Mouse (Mus musculus) duodenum, adult 2 months (tissue): ENCODE data around the gene Zfp354b. TPM values are rescaled to one million over a fixed set of nuclear protein-coding genes. Genes with fewer than 3 reads are reported as not detected.

Source experiments
- polyA plus RNA-seq: library from polyadenylated mRNA; depleted of rRNA; stranded (reverse); fragments of >200 nt; gene quantifications from 2 replicates; pipeline ENCODE4 v1.2.3, GENCODE M21; 2012; ENCODE audit warnings: low replicate concordance; rRNA removed

Zfp354b gene
- not detected in 2 replicates for polyA plus RNA-seq

GRCm38 (mm10) chr11:50931451-50931866 lies at the start of gene Zfp354b:
Gene Zfp354b (minus strand): TSS chr11:50931633.

GRCm38 (mm10) chr11:50966230-50966629 lies 34.8 kb upstream of the Zfp354b start, which contains the start of gene Olfr1378:
Gene Olfr1378 (plus strand): TSS chr11:50966530.

GRCm38 (mm10) chr11:50953665-50954064 lies 22.2 kb upstream of the Zfp354b start, which contains the start of gene Prop1:
Gene Prop1 (minus strand): TSS chr11:50953765.

GRCm38 (mm10) chr11:50943506-50943905 lies 12.1 kb upstream of the Zfp354b start, which contains the start of gene 4933414I15Rik:
Gene 4933414I15Rik (minus strand): TSS chr11:50943765.

DNA sequence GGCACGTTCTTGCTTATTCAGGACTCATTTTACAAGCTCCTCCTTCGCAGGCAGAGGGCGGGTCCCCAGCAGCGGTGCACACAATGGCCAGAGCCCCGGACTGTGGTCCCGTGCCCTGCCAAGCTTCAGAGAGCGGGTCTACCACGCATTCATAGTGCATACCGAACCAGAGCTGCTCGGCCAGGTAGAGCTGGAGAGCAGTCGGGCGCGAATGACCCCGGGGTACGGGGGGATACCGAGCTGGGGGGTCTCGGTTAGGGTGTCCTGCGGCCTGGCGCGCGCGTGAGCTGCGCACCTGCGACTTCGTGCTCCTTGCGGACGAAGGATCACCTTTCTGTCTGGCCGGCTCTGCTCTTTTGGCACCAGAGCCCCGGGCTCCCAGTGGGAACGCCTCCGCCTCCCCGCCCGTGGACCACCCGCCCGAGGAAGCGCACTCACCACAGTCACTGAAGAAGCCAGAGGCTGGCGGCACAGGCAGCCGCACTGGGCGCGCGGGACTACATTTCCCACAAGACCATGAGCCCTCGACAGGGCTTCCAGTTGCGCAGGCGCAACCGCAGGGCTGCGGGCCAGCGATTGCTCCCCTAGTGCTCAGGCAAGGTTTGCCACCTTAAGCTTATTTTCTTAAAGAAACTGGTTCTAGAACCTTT lies 15.6 kb downstream of the Zfp354b start, which contains the start of gene Zfp2:
Gene Zfp2, minus strand, starts transcription at position 495 of the 650 bp plus-strand sequence.

GRCm38 (mm10) chr11:50887390-50888128 lies 43.9 kb downstream of the Zfp354b start, which contains the start of gene Zfp454:
Gene Zfp454 (minus strand): TSS chr11:50887651.

Other genes with a start within 250 kb of the Zfp354b start
- 0.06 TPM in 2 replicates for gene Zfp354c, start 103.9 kb downstream of the Zfp354b start, polyA plus RNA-seq
- 0.04 TPM in 1 of 2 replicates, not detected in the other for gene Zfp879, start 90.1 kb downstream of the Zfp354b start, polyA plus RNA-seq
- not detected in 2 replicates for gene Grm6, start 80.9 kb downstream of the Zfp354b start, polyA plus RNA-seq
- gene Zfp454, start 44.0 kb downstream of the Zfp354b start, polyA plus RNA-seq, result 0.21 TPM in 1 of 2 replicates, not detected in the other
- gene Zfp2, start 15.5 kb downstream of the Zfp354b start, polyA plus RNA-seq, result 0.12 and 0.19 TPM in 2 replicates
- gene 4933414I15Rik, start 12.1 kb upstream of the Zfp354b start, polyA plus RNA-seq, result not detected in 2 replicates
- gene Prop1, start 22.1 kb upstream of the Zfp354b start, polyA plus RNA-seq, result 0.15 TPM in 1 of 2 replicates, not detected in the other
- not detected in 2 replicates for gene Olfr1378, start 34.9 kb upstream of the Zfp354b start, polyA plus RNA-seq
- gene Olfr1377, start 50.3 kb upstream of the Zfp354b start, polyA plus RNA-seq, result not detected in 2 replicates
- gene Olfr51, start 72.0 kb upstream of the Zfp354b start, polyA plus RNA-seq, result not detected in 2 replicates
- gene Olfr54, start 82.6 kb upstream of the Zfp354b start, polyA plus RNA-seq, result not detected in 2 replicates
- gene Olfr1375, start 116.5 kb upstream of the Zfp354b start, polyA plus RNA-seq, result not detected in 2 replicates
- 0.14 and 0.16 TPM in 2 replicates for gene Zfp354a, start 127.6 kb upstream of the Zfp354b start, polyA plus RNA-seq